Mouse (Mus musculus): Measurements from ENCODE around the gene Nmnat1. TPM values are rescaled to one million over a fixed set of nuclear protein-coding genes. Genes with fewer than 3 reads are reported as not detected.
A peak's percentile ranks its signal among the peaks of the same experiment; 100 is the strongest.
"Not testable (repeated sequence)": the region's sequence is repeated elsewhere in the genome, so short reads cannot be mapped to it uniquely, and the experiment has no call there.

Nmnat1 gene
- polyA plus RNA-seq, 1 experiment: not detected

DNA sequence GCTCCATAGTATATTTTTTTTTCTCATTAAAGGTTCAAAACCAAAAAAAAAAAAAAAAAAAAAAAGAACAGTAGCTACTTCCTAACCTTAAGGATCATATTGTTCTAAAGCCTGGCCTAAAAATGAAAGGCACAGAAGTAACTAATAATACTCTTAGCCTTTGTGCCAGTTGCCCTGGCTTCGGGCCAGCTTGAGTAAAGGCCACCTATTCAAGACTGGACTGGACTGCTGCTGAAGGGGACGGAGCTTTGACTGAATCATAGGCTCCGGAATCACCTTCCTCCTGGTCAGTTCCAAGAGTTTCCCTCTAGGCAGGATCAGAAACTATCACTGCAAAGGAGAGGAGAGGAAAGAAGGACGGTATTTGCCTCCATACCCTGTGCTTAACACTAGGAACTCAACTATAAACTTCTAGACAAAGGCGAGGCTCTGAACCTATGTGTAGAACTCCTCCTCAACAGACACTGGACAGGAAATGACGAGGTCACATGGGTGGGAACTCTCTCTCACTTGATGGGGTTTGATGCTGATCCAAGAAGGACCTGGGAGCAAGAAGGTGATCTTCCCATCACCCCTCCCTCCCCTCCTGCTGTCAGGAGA is 27.1 kb downstream of the Nmnat1 start:
- 60% methylated on average over 6 of the region's 6 CpGs for WGBS
- Histone ChIP-seq H3K27ac (ENCODE audit: insufficient read depth, low read depth, low read length) (no peak overlapping the region), H3K4me3 (ENCODE audit: insufficient read depth, low read depth, low read length) (no peak overlapping the region), H3K4me1 (ENCODE audit: control insufficient read depth, insufficient read depth, low read length) (no peaks in the 10 kb centered on the region)
- TF ChIP-seq POLR2A (IDR thresholded peaks at IDR 0.05; ENCODE audit: insufficient read depth, low read depth, low read length) (no peak), CTCF (IDR thresholded peaks at IDR 0.05; ENCODE audit: insufficient read depth, low read depth, low read length) (no peak)

- H3K4me3 ChIP-seq (ENCODE audit: insufficient read depth, low read depth, low read length); H3K27ac ChIP-seq (ENCODE audit: insufficient read depth, low read depth, low read length); H3K4me1 ChIP-seq (ENCODE audit: control insufficient read depth, insufficient read depth, low read length): not testable (repeated sequence)
- 92% methylated on average over 27 of the region's 27 CpGs for WGBS
Observed at GRCm38 (mm10) chr4:149457163-149457562, 27.8 kb downstream of the Nmnat1 start.

GRCm38 (mm10) chr4:149454879-149455278 is 30.1 kb downstream of the Nmnat1 start, which contains the start of gene Rbp7:
Rbp7 (minus strand) TSS chr4:149454978.
- WGBS: 75% methylated on average over 8 of the region's 8 CpGs
- no peak for TF ChIP-seq POLR2A (IDR thresholded peaks at IDR 0.05; ENCODE audit: insufficient read depth, low read depth, low read length)
- no peak for TF ChIP-seq CTCF (IDR thresholded peaks at IDR 0.05; ENCODE audit: insufficient read depth, low read depth, low read length)

DNA sequence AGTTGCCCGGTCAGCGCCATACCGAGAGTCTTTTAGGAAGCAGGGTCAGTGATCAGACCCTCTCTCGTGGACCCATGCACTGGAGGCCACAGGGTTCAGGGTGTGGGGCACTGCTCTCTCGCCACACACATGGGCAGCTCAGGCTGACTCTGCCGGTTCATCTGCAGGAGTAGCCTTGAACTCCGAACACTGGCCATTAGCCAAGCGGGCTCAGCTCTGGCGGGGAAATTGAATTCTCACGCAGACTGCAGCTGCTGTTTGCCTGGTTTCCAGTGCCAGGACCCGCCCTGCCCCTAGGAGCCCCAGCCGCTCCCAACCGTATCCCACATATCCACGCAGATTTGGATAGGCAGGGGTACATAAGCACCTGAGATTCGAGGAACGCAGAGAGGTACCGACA is 30.7 kb downstream of the Nmnat1 start:
- TF ChIP-seq POLR2A (IDR thresholded peaks at IDR 0.05; ENCODE audit: insufficient read depth, low read depth, low read length) (no peak), CTCF (IDR thresholded peaks at IDR 0.05; ENCODE audit: insufficient read depth, low read depth, low read length) (no peak)
- H3K27ac ChIP-seq (ENCODE audit: insufficient read depth, low read depth, low read length): no peak overlapping the region
- 81% methylated on average over 17 of the region's 17 CpGs for WGBS
- no peaks in the 10 kb centered on the region for H3K4me1 ChIP-seq (ENCODE audit: control insufficient read depth, insufficient read depth, low read length)
- H3K4me3 ChIP-seq (ENCODE audit: insufficient read depth, low read depth, low read length): no peak overlapping the region

More at GRCm38 (mm10) chr4:149454879-149455278, 30.1 kb downstream of the Nmnat1 start, which contains the start of gene Rbp7:
- Histone ChIP-seq H3K4me1 (ENCODE audit: control insufficient read depth, insufficient read depth, low read length) (no peaks in the 10 kb centered on the region), H3K27ac (ENCODE audit: insufficient read depth, low read depth, low read length) (no peak within 1 kb of the TSS), H3K4me3 (ENCODE audit: insufficient read depth, low read depth, low read length) (no peak within 1 kb of the TSS)

- no peak for TF ChIP-seq POLR2A (IDR thresholded peaks at IDR 0.05; ENCODE audit: insufficient read depth, low read depth, low read length)
- TF ChIP-seq CTCF (IDR thresholded peaks at IDR 0.05; ENCODE audit: insufficient read depth, low read depth, low read length): no peak
- WGBS: 77% methylated on average over 4 of the region's 4 CpGs
- H3K27ac ChIP-seq (ENCODE audit: insufficient read depth, low read depth, low read length): no peak overlapping the region
- H3K4me1 ChIP-seq (ENCODE audit: control insufficient read depth, insufficient read depth, low read length): no peaks in the 10 kb centered on the region
- H3K4me3 ChIP-seq (ENCODE audit: insufficient read depth, low read depth, low read length): no peak overlapping the region
Observed at GRCm38 (mm10) chr4:149453656-149454055, 31.3 kb downstream of the Nmnat1 start.

- Histone ChIP-seq H3K27ac (ENCODE audit: insufficient read depth, low read depth, low read length) (no peak overlapping the region), H3K4me3 (ENCODE audit: insufficient read depth, low read depth, low read length) (no peak overlapping the region), H3K4me1 (ENCODE audit: control insufficient read depth, insufficient read depth, low read length) (peaks cover 4% of the 10 kb centered on the region)
- TF ChIP-seq CTCF (IDR thresholded peaks at IDR 0.05; ENCODE audit: insufficient read depth, low read depth, low read length) (no peak), POLR2A (IDR thresholded peaks at IDR 0.05; ENCODE audit: insufficient read depth, low read depth, low read length) (no peak)
- 79% methylated on average over 3 of the region's 3 CpGs for WGBS
Observed at GRCm38 (mm10) chr4:149450636-149451035, 34.4 kb downstream of the Nmnat1 start.

- 85% methylated on average over 1 of the region's 1 CpGs for WGBS
- Histone ChIP-seq H3K4me3 (ENCODE audit: insufficient read depth, low read depth, low read length) (no peak overlapping the region), H3K4me1 (ENCODE audit: control insufficient read depth, insufficient read depth, low read length) (peaks cover 10% of the 10 kb centered on the region), H3K27ac (ENCODE audit: insufficient read depth, low read depth, low read length) (0 out of 2 replicates have a peak overlapping the region, but pooled peaks have one; percentile 10)
- TF ChIP-seq POLR2A (IDR thresholded peaks at IDR 0.05; ENCODE audit: insufficient read depth, low read depth, low read length) (no peak), CTCF (IDR thresholded peaks at IDR 0.05; ENCODE audit: insufficient read depth, low read depth, low read length) (no peak)
Observed at GRCm38 (mm10) chr4:149446309-149446708, 38.7 kb downstream of the Nmnat1 start.

DNA sequence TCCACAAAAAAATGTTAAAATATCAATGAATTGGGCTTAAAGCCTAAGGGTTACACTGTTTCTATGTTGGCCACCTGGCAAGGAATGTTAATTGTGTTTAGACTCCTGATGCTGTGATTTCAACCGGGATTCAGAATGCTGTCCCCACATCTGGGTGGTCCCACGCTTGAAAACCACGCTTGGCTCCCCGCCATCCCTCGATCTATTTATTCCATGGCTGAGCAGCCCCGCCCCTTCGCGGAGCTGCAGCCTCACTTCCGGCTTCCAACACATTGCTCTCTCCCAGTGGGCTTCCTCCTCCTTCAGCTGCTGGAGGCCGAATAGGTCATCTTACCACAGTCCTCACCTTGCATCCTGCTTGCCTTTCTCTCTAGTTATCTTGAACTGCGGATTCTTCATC is 39.1 kb downstream of the Nmnat1 start:
- no peak for TF ChIP-seq CTCF (IDR thresholded peaks at IDR 0.05; ENCODE audit: insufficient read depth, low read depth, low read length)
- no peak overlapping the region for H3K4me3 ChIP-seq (ENCODE audit: insufficient read depth, low read depth, low read length)
- H3K27ac ChIP-seq (ENCODE audit: insufficient read depth, low read depth, low read length): peak overlapping the region; percentile 28; the same call in 1 of the 2 replicates
- 10% methylated on average over 11 of the region's 11 CpGs for WGBS
- H3K4me1 ChIP-seq (ENCODE audit: control insufficient read depth, insufficient read depth, low read length): peaks cover 10% of the 10 kb centered on the region

DNA sequence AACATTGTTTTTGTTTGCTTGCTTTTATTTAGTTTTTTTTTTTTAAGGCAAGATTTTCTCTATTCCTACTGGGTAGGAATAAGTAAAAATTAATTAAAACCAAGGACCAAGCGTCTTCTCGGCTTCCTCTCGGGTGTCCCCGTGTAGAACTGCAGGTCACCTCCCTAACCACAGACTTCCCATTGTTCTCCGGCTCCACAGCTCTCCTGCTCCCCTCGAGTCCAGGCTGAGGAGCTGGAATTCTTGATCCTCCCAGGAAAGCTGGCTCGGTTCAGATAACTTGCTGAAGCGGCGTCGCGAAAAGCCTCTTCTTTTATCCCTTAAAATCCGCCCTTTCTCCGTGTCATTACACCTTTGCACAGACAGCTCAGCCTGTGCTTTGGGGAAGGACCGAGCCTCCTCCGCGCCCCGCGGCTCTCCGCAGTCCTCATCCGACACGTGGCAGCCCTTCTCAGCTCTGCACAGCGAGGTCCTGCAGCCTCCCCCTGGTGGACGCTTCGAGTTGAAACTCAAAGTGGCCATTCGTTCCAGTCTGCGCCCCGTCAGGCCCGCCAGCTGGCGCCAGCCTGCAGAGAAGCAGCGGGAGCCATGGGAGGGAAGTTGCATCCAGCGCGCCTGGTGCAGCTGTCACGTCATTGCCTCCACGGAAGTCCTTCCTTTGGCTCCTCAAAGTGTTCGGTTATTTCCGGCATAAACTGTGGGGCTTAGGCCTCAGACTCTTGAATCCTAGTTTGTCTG is 39.9 kb downstream of the Nmnat1 start:
- Histone ChIP-seq H3K4me3 (ENCODE audit: insufficient read depth, low read depth, low read length) (peak overlapping the region; percentile 42), H3K4me1 (ENCODE audit: control insufficient read depth, insufficient read depth, low read length) (peaks cover 10% of the 10 kb centered on the region), H3K27ac (ENCODE audit: insufficient read depth, low read depth, low read length) (peak overlapping the region; percentile 28)
- WGBS: under 1% methylated on average over 36 of the region's 36 CpGs
- peak; percentile 90 for TF ChIP-seq CTCF (IDR thresholded peaks at IDR 0.05; ENCODE audit: insufficient read depth, low read depth, low read length)
- peak; percentile 23; the same call in 1 of the 2 replicates for TF ChIP-seq POLR2A (IDR thresholded peaks at IDR 0.05; ENCODE audit: insufficient read depth, low read depth, low read length)
